Mouse (Mus musculus): ENCODE measurements around the gene Etl4.

Gene Etl4

DNA sequence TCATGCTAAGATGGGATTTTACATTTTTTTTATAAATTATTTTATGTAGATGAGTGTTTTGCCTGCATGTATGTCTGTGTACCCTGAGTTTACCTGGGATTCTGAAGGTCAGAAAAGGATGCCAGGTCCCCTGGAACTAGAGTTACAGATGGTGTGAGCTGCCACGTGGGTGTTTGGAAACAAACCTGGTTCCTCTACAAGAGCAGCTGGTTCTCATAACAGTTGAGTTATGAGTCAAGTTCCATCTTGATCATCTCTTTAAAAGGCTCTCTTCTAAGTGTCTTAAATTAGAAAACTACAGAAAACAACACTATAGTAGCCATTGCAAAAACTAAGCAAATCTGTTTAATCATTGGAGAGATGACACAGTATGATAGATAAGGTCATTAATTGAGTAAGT, 788.1 kb downstream of the Etl4 start:
- DNase-seq (ENCODE audit: low spot score in 2 of 2): no peak

DNA sequence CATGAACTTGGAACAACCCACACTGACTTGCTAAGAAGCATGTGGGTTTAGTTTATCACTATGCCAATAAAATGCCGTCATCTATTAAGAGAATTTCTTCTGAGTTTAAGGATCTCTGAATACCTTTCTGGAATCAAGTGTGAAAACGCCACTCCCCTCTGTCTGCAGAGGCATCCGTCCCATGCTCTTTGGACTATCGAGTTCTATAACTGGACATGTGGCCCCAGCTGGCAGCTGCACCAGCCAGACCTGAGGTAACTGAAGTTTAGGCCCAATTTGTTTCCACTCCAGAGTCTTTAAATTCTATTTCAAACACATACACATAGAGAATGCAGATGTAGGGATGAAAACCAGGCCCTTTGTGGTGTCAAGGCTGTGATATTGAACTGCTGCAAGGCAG, 795.5 kb downstream of the Etl4 start:
- DNase-seq (ENCODE audit: low spot score in 2 of 2): no peak

DNA sequence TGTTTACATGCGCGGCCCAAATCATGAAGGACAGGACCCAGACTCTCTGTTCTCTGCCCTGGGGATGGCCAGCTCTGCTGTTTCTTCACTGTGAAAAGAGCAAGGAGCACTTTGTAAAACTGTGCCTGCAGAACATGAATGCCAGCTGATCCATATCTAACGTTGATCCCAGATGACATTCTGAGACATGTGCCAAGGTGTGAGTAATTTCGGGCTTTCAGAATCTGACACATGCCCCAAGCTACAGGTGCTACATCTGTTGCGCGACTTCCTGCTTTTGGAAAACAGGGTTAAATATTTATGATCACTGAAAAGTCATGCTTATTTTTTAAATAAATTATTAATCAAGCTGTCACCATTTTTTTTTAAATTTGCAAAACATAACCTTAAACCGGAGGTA, 801.0 kb downstream of the Etl4 start:
- no peak for DNase-seq (ENCODE audit: low spot score in 2 of 2)

DNA sequence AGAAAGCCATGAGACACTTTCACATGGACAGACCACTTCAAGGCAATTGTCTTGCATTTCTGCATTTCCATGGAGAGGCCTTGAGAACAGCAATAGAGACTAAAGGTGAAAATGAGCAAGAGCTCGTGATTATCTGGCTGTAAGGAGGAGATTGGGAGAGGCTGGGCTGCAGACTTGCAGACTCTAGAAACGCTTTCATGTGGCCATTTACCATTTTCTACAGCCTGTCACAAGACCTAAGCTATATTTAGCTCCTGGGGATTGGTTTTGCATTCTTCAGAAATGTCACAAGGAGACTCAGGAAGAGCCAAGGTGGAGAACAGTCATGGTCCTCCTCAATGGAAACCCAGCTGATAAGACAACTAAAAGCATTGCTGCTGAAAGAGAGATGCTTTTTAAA, 801.4 kb downstream of the Etl4 start:
- no peak for DNase-seq (ENCODE audit: low spot score in 2 of 2)

DNA sequence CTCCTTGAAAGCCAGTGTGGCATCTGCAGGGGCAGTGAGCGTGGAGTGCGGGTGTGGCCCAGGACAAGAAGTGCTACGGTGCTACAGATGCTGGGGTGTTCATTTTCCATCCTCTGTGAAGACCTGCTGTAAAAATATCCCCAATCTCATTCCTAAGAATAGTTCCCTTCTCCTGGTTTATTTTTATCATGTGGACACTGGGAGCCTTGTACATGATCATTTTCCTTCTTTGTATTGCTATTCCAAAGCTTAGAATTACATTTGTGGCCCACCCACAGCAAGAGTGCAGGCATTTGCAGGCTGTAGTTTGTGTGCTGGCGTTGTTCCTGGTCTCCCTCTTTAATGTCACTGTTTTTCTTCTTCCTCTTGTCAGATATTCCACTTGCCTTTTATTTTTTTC, 809.5 kb downstream of the Etl4 start:
- DNase-seq (ENCODE audit: low spot score in 2 of 2): no peak

DNA sequence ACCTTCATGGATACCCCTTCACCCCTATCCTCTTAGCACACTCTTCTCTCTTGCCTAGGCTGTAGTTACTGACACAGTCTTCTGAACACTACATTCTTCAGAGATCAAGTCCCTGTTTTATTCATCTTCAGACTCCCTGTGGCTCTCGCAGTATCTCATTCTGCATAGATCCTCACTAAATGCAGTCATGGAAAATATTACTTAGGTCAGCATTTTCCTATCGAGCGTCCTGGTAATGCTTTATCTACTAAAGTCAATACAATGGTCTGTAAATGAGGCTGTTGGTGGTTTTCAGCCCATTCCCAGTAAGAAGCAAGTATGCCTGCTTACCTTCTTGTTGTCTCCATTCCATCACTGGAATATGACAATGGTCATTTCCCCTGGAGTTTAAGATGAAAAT, 811.5 kb downstream of the Etl4 start:
- no peak for DNase-seq (ENCODE audit: low spot score in 2 of 2)

DNA sequence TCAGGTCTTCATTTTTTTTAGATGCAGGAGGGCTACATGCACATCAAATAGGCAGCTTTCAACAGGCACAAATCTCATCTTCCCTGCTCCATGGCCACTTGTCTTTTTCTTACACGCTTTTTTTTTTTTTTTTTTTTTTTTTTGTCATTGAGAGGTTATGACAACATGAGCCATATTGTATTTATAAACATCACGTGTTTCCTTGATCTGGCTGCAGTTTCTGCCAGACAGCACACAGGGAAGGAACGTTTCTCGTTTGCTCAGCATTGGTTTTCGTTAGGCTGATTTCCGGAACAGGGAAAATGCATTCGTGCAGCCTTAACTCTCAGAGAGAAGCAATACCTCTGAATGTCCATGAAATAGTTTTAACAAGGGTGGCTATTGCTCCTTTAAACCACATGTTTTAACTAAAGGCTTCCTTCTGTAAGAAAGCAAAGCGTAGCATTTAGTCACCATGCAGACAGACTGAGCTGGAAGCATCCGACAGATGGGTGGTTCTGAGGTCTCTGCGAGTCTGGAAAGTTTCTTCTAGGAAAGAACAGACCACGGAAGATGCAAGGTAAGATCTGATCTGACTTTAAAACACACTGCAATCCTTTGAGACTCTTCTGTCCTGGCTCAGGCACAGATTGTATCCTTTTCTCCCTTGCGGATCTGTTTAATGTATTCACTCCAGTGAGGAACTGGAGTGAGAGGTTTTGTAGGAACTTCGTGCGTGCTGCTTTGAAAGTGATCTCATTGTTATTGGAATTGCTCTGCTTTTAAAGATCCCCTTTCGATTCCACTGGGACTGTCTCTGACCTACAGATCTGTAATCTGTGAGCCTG, 812.8 kb downstream of the Etl4 start:
- no peak for DNase-seq (ENCODE audit: low spot score in 2 of 2)

DNA sequence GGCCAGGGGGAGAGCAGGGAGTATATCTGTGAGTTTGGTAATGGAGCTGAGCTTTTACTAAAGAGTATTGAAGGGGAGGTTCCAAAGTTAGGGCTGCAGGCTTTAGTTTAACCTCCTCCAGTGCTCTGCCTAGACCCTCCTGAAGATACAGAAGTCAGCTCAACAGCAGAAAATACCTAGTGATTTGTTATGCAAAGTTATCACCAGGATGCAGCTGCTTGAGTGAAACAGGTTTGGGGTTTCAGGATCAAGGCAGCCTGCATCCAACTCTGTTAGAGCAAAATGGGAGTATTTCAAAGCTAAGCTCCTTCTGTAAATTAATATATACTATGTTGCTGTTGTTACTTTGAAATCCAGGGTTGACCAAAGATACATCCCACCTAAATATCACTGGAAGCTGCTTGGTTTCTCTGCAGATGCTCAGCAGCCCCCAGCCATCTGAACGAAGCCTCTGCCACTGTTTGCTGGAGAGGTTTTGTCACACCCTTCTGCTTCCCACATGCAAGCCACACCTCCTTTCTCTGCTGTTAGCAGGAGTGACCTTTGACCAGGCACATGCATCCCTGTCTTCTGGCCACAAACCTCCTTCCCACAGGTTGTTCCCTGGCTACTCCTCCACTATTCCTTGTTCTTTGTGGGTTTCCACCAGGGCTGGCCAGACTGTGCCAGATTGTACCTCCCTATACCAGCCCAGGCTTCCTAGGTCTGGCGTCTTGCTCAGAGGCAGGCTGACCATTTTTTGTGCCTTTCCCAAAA, 814.6 kb downstream of the Etl4 start:
- no peak for DNase-seq (ENCODE audit: low spot score in 2 of 2)

DNA sequence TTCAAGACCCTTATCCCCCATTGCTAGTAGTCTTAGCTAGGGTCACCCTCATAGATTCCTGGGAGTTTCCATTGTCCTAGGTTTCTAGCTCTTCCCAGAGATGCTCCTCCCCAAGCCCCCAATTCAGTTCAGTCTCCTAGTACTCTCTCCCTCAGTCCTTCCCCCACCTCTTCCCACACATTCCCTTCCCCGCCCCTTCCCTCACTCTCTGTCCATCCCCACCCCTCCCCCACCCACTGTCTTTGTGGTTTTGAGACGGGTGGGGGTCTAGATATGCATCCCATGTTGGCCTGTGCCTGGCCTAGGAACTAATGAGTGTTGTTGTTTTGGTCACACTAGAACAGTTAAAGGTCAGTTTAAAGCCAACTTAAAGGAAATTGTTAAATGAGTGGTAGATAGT, 817.4 kb downstream of the Etl4 start:
- no peak for DNase-seq (ENCODE audit: low spot score in 2 of 2)

DNA sequence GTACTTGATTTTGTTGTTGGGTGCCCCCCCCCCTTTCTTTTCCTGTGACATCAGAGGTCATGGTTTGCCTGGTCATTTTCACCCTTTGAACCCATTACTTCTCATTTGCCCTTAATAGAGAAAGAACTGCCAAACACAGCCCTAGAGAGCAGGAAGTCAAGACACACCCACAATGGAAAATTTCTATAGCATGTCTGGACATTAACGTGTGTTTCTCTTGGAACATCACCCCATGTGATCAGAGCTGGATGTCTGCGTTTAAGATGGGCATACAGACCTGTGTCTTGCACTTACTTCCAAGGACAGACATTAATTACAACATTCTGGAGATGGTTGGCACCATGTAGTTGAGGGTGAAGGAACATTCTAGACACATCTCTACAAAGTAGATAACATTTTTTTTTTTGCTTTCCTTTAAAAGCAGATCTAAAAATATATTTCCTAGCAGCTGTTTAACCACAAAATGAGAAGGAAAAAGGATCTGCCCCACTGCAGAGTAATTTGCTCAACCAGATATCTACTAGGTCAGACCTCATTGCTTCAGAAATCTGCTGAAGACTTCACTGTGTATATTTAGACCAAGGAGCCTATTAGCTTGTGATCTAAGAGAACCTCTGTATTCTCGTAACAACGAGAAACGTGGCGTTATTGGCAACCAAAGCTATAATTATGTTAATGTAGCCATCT, 818.3 kb downstream of the Etl4 start:
- DNase-seq (ENCODE audit: low spot score in 2 of 2): no peak

DNA sequence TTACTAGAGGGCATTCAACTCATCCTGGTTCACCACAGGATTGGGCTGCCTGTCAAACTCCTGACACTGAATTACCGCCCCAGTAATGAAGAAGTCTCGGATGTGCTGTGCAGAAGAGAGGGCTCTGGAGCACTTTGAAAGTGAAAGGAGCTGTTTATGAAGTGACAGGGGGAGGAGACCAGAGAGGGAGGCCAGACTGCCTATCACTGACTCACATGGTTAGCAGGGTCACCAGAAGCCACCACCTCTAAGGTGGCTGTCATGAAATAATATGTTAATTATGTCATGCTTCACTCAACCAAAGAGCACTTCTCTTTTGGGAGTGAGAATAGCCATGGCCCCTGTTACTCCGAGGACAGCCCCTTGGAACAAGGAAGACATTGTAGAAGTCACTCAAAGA, 825.9 kb downstream of the Etl4 start:
- DNase-seq (ENCODE audit: low spot score in 2 of 2): no peak

DNA sequence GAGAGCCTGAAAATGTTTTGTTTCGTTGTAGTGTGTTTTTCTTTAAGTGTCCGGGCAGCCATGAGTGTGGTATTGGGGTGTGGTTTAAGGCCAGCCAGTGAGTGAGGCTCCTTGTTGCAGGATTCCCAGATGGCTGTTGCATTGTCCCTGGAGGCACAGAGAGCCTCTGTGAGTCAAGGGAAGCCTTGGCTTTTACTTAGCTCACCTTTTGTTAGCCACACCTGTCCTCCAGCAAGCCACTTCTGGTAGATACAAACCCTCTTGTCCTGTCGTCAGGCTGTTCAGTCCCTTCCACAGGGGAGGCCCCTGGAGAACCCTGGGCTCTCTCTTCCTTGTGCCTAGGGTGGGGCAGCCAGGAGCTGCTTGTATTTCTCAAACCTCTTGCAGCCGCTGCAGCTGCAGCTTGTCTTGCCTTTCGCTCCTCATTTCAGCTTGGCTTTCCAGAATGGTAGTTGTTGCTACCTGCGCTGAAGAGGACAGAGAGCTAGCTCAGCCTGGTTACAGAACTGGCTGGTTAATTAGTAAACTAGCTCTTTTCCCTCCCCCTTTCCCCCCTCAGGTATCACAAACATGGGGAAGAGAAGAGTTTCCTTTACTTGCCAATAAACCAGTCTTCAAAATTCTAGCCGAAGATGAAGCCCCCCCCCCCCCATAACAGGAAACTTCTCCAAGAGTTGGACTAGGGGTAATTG, 826.9 kb downstream of the Etl4 start:
- no peak for DNase-seq (ENCODE audit: low spot score in 2 of 2)

DNA sequence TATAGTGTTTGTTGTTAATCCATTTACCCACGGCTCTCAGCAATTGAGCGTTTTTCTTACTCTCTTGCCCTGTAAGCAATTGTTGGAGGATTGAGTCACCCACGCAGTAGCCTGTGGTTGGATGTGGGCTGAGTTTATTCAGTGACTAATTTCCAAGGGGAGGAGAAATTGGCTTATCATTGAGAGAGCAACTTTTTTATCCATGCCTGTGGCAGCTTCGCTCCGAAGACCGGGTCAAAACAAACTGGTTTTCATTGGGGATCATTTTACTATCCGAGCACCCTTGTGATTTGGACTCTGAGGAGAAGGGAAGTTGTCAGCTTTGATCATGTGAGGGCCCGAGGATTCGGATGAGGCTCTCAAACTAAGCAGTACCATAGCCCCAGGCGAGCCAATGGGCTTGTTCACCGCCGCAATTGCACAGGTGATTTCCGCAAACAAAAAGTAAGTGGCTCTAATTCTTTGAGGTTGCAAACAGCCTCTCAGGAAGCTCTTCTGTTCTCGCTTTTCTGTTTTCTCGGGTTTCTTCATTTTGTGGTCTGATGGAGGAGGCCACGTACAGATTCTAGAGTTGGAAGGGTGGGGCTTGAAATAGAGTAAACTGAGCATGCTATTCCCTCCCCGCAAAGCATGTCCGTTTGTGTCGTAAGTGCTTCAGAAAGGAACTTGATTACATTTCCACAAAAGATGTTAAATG, 827.7 kb downstream of the Etl4 start:
- DNase-seq (ENCODE audit: low spot score in 2 of 2): no peak

DNA sequence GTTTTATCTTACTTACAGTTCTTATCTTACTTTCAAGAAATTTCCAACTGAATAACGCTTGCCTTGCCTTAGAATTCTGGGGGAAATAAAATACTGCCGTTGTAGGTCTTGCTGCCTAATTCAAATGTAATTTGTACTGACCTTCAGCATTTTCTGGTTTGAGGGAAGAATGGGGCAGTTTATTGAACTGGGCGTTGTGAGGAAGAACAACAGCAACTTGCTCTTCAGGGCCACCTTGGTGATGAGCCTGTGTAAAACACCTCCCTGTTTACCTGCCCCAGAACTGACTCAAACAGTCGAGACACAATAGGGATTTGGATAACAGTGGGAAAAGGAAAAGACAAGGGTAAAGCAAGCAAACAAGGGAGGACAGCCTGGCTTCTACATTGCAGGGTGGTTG, 828.3 kb downstream of the Etl4 start:
- no peak for DNase-seq (ENCODE audit: low spot score in 2 of 2)

DNA sequence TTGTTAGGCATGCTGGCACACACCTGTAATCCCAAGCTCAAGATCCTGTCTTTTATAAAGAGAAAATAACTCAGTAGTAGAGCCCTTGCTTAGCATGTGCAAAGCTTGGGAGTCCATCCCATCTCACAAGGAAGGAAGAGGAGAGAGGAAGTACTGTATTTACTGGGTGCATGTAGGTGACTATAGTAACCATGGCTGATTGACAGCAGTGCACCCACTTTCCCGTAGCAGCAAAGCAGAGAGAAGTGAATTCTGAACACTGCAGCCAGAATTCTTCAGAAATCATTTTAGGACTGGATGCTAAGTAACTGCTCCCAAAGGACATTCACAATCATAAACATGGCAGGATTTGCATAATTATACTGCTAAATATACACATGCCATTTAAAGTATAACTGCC, 838.1 kb downstream of the Etl4 start:
- no peak for DNase-seq (ENCODE audit: low spot score in 2 of 2)

DNA sequence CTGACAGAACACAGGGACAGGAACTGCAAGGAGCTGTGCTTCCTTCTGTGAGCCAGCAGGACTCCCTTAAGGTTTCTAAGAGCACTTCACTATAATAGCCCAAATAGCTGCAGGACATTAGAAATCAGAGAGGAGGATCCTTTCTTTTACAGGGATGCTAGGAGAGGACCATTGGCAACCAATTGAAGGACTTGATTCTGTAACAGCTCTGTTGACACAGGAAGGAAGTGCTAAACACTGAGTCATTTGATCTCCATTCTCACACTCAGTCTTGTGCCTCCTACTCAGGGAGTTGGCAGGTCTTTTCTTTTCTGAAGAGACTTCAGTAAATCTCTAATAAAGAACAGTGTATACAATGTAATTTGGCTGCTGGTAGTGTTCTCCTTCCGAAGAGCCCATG, 838.9 kb downstream of the Etl4 start:
- DNase-seq (ENCODE audit: low spot score in 2 of 2): no peak

DNA sequence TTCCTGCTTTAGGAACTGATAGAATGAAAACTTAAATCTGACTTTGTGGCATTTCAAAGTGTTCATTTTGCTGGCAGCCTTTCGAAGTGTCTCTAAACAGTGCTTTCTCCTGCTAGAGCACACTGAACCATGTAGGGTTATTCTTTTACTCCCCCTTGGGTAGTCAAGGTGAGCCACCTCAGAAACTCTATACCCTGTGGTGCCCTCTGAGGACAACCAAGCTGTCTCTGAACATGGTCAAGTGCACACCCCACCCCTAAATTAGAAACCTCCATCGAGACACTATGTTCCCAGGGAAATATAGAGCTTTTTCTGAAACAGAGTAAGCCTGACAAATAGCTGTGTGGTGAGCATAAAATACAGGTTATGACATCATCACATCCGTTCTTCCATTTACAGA, 840.1 kb downstream of the Etl4 start:
- DNase-seq (ENCODE audit: low spot score in 2 of 2): no peak

DNA sequence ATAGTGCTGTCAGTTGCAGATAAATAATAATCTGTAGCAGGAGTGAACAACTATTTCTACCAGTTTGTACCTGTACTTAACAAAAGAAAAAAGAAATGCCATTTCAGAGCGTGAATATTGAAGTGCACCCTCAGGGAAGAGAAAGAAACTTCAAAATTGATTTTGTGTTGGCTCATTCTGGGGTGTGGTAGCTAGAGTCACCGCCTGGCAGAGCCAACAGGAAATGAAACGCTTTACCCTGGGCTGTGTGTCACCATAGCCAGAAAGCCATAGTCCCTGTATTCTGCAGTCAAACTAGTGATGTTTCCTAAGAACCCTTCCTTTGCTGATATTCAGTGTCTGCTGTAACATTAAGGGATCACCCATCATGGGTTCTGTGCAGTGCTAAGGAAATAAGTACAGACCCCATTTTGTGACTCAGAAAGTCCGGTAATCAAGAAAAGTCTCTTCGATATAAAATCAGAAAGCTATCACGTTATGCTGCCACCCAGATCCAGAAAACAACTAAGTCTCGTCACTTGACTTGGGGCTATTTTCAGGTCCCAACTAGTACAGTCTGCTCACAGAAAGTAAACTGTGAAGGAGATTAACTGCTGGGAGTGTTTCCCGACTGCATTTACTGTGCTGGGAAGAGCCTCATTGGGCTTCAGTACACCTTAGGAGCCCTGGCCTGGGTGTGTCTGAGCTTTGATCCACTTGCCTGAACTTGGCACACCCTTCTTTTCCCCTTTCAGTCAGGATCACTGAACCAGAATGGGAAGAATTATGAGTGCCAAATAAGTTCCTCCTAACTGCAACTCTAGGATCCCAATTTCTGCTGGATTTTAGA, 843.9 kb downstream of the Etl4 start:
- DNase-seq (ENCODE audit: low spot score in 2 of 2): no peak

DNA sequence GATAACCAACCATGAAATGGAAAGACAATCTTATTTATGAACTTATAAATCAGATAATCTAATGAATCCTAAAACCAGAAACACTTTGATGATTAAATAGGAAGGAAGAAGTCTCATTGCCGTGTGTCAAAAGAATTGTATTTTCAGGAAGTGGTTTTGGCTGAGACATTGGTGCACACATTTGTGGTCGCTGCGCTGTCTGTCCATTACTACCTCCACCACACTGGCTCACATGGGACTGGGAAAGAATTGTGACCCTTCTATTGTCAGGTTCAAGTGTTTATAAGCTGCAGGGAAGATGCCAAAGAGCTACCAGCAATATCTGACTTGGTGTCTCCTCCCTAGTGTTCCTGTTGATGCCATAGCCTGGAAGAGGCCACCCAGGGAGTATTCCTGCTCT, 847.4 kb downstream of the Etl4 start:
- no peak for DNase-seq (ENCODE audit: low spot score in 2 of 2)

DNA sequence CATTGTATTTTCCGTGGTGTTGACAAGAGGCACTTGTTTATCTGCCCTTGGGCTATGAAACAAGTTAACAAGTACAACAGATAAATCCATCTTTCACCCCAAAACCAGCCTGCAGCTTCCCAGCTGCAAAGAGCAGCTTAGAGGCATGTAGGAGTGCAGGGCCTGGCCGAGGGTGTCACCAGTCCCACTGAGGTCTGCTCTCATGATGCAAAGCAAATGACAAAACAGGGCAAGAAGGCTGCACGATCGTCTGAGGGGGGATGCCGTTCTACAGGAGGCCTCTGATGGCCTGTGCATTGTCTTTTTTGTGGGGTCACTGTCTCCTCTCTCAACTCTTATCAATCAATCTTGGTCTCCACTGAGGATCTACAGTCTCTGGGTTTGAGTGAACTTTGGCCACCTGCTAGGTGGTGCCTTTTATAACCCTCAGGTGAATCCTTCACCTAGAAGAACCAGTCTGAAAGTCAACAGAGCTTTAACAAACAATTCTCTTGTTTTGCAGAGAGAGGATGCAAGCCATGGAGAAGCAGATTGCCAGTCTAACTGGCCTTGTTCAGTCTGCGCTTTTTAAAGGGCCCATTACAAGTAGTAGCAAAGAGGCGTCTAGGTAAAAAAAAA, 849.6 kb downstream of the Etl4 start:
- no peak for DNase-seq (ENCODE audit: low spot score in 2 of 2)
